Mouse (Mus musculus) testis, adult 2 months (tissue): ENCODE measurements around the gene Arf3.

Experiments
- CTCF ChIP-seq: fragments of 200-500 bp; IDR thresholded peaks from 2 replicates; pipeline ENCODE4 v1.5.1; 2012; ENCODE audit warnings: low read depth, mild to moderate bottlenecking, inconsistent platforms, low read length, moderate library complexity; ENCODE audit not compliant: control insufficient read depth, insufficient read depth, insufficient replicate concordance
- POLR2A ChIP-seq: fragments of 200-500 bp; IDR thresholded peaks from 2 replicates; pipeline ENCODE4 v1.6.1; 2012; ENCODE audit warnings: low read depth, mild to moderate bottlenecking, inconsistent platforms, low read length, moderate library complexity; ENCODE audit not compliant: control insufficient read depth

GRCm38 (mm10) chr15:98746344-98746965 is 16.6 kb downstream of the Arf3 start:
- TF ChIP-seq POLR2A (no peak), CTCF (no peak)
